Mouse (Mus musculus) intestine, embryonic 16.5 days (tissue): Measurements from ENCODE around the gene Mettl6. TPM values are rescaled to one million over a fixed set of nuclear protein-coding genes. Genes with fewer than 3 reads are reported as not detected.
A peak's percentile ranks its signal among the peaks of the same experiment; 100 is the strongest.

Source experiments
- ATAC-seq: fragments of 200-750 bp; cut with Nextera tagmentation; 2 replicates; pipeline ENCODE4 v1.8.0; 2017; ENCODE audit warnings: moderate TSS enrichment, moderate library complexity
- H3K27ac ChIP-seq: fragments of 300-500 bp; sonication (generic); 2 replicates; pipeline ENCODE4 v1.5.1; 2014; ENCODE audit warnings: mild to moderate bottlenecking, low read length
- H3K27me3 ChIP-seq: fragments of 300-500 bp; sonication (generic); replicated peaks from 2 replicates; pipeline ENCODE4 v1.6.1; 2014; ENCODE audit warnings: low read length, control low read depth, mixed read lengths; ENCODE audit not compliant: control insufficient read depth, insufficient read depth
- H3K36me3 ChIP-seq: fragments of 300-500 bp; sonication (generic); 2 replicates; pipeline ENCODE4 v1.6.1; 2014; ENCODE audit warnings: low read length, control low read depth; ENCODE audit not compliant: control insufficient read depth, insufficient read depth
- H3K4me1 ChIP-seq: fragments of 300-500 bp; sonication (generic); 2 replicates; pipeline ENCODE4 v1.6.1; 2014; ENCODE audit warnings: low read length, control low read depth, mixed read lengths; ENCODE audit not compliant: control insufficient read depth, insufficient read depth
- H3K4me2 ChIP-seq: fragments of 300-500 bp; sonication (generic); 2 replicates; pipeline ENCODE4 v1.6.1; 2014; ENCODE audit warnings: low read depth, low read length, control low read depth
- H3K4me3 ChIP-seq: fragments of 300-500 bp; sonication (generic); 2 replicates; pipeline ENCODE4 v1.5.1; 2014; ENCODE audit warnings: mild to moderate bottlenecking, low read length
- H3K9ac ChIP-seq: fragments of 300-500 bp; sonication (generic); 2 replicates; pipeline ENCODE4 v1.6.1; 2014; ENCODE audit warnings: low read depth, low read length
- H3K9me3 ChIP-seq: fragments of 300-500 bp; sonication (generic); 2 replicates; pipeline ENCODE4 v1.6.1; 2016; ENCODE audit warnings: low read length, control low read depth; ENCODE audit not compliant: control insufficient read depth
- WGBS: fragments of 180-500 bp; shearing (Covaris S2); extraction: QIAGEN DNeasy Blood & Tissue Kit; methylation state at CpG from one replicate; pipeline ENCODE4 v1.1.7; 2014; 5-methylcytosine and 5-hydroxymethylcytosine counted together
- polyA plus RNA-seq: library from polyadenylated mRNA; unstranded; fragments of >200 nt; fragmentation: Nextera tagmentation; extraction: Ambion mirVana; gene quantifications from 2 replicates; pipeline ENCODE4 v1.2.1, GENCODE M21; 2015

The Mettl6 gene
- 44.6 TPM in 2 replicates for polyA plus RNA-seq

- Histone ChIP-seq H3K27ac (peak within 1 kb of the TSS; percentile 85), H3K4me2 (peak within 1 kb of the TSS; percentile 81), H3K27me3 (no peaks in the 10 kb centered on the region), H3K4me1 (peaks cover 18% of the 10 kb centered on the region), H3K9ac (peak within 1 kb of the TSS; percentile 83), H3K4me3 (peak within 1 kb of the TSS; percentile 67), H3K9me3 (no peaks in the 10 kb centered on the region), H3K36me3 (peaks cover 4% of the 10 kb centered on the region)
- WGBS, result under 1% methylated on average over 48 of the region's 49 CpGs
- peak; percentile 97 for ATAC-seq
Measured at GRCm38 (mm10) chr14:31494975-31495455, at the start of gene Mettl6. TSS of gene Mettl6 (minus strand) at chr14:31495040.

- no peak for ATAC-seq
- no peak overlapping the region for H3K4me3 ChIP-seq
- no peaks in the 10 kb centered on the region for H3K4me1 ChIP-seq
- H3K27ac ChIP-seq, result no peak overlapping the region
- 0 out of 2 replicates have a peak, but pooled peaks cover 2% of the 10 kb centered on the region for H3K9me3 ChIP-seq
- H3K27me3 ChIP-seq, result no peaks in the 10 kb centered on the region
- 67% methylated on average over 11 of the region's 11 CpGs for WGBS
- H3K36me3 ChIP-seq, result no peaks in the 10 kb centered on the region
- 0 out of 2 replicates have a peak overlapping the region, but pooled peaks have one; percentile 5 for H3K9ac ChIP-seq
- H3K4me2 ChIP-seq, result no peak overlapping the region
Measured at GRCm38 (mm10) chr14:31543885-31544442, 49.1 kb upstream of the Mettl6 start.

GRCm38 (mm10) chr14:31537298-31537697 is 42.5 kb upstream of the Mettl6 start:
- Histone ChIP-seq H3K27me3 (no peaks in the 10 kb centered on the region), H3K36me3 (no peaks in the 10 kb centered on the region), H3K4me2 (no peak overlapping the region), H3K4me3 (no peak overlapping the region), H3K9ac (no peak overlapping the region), H3K27ac (no peak overlapping the region), H3K4me1 (0 out of 2 replicates have a peak, but pooled peaks cover 4% of the 10 kb centered on the region), H3K9me3 (no peaks in the 10 kb centered on the region)
- WGBS, result 81% methylated on average over 6 of the region's 6 CpGs
- no peak for ATAC-seq

DNA sequence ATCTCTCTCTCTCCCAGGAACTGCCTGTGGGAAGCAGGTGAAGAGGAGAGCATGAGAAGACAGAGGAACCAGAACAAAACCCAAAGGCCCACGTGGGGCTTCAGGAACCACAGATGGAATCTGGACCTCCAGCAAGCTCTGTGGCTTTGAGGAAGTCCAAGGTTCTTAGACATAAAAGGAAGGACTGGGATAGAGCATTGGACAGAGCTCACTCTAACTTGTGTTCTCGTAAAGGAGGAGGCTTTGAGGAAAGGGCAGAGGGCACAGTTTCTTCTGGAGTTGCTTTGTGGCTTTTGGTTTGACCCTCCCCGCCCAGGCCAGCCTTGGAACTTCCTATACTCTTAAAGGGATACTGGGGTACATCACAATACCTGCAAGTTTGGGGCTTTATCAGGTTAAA is 37.8 kb upstream of the Mettl6 start:
- Histone ChIP-seq H3K27me3 (no peaks in the 10 kb centered on the region), H3K4me2 (no peak overlapping the region), H3K4me3 (no peak overlapping the region), H3K4me1 (0 out of 2 replicates have a peak, but pooled peaks cover 4% of the 10 kb centered on the region), H3K36me3 (no peaks in the 10 kb centered on the region), H3K9me3 (no peaks in the 10 kb centered on the region), H3K9ac (no peak overlapping the region), H3K27ac (no peak overlapping the region)
- WGBS, result 53% methylated on average over 3 of the region's 3 CpGs
- no peak for ATAC-seq

- Histone ChIP-seq H3K9ac (no peak overlapping the region), H3K4me3 (no peak overlapping the region), H3K9me3 (no peaks in the 10 kb centered on the region), H3K36me3 (no peaks in the 10 kb centered on the region), H3K27ac (peak overlapping the region; percentile 73), H3K4me2 (no peak overlapping the region), H3K27me3 (no peaks in the 10 kb centered on the region), H3K4me1 (0 out of 2 replicates have a peak, but pooled peaks cover 4% of the 10 kb centered on the region)
- 0 out of 2 replicates have a peak, but pooled peaks have one; percentile 24 for ATAC-seq
- WGBS, result 59% methylated on average over 12 of the region's 12 CpGs
Measured at GRCm38 (mm10) chr14:31531506-31532148, 36.8 kb upstream of the Mettl6 start.

- Histone ChIP-seq H3K27me3 (no peaks in the 10 kb centered on the region), H3K27ac (peak overlapping the region; percentile 77), H3K9me3 (no peaks in the 10 kb centered on the region), H3K4me3 (no peak overlapping the region), H3K4me2 (no peak overlapping the region), H3K36me3 (no peaks in the 10 kb centered on the region), H3K4me1 (0 out of 2 replicates have a peak, but pooled peaks cover 4% of the 10 kb centered on the region), H3K9ac (no peak overlapping the region)
- 64% methylated on average over 4 of the region's 4 CpGs for WGBS
- peak; percentile 82 for ATAC-seq
Measured at GRCm38 (mm10) chr14:31530847-31531246, 36.0 kb upstream of the Mettl6 start.

GRCm38 (mm10) chr14:31525040-31525810 is 30.4 kb upstream of the Mettl6 start:
- WGBS, result 71% methylated on average over 7 of the region's 7 CpGs
- H3K27me3 ChIP-seq, result no peaks in the 10 kb centered on the region
- no peaks in the 10 kb centered on the region for H3K36me3 ChIP-seq
- no peaks in the 10 kb centered on the region for H3K9me3 ChIP-seq
- no peak overlapping the region for H3K27ac ChIP-seq
- no peak for ATAC-seq
- H3K4me1 ChIP-seq, result no peaks in the 10 kb centered on the region
- H3K4me2 ChIP-seq, result no peak overlapping the region
- no peak overlapping the region for H3K9ac ChIP-seq
- no peak overlapping the region for H3K4me3 ChIP-seq

- no peak overlapping the region for H3K9ac ChIP-seq
- H3K4me1 ChIP-seq, result no peaks in the 10 kb centered on the region
- no peak overlapping the region for H3K4me3 ChIP-seq
- no peak for ATAC-seq
- no peaks in the 10 kb centered on the region for H3K36me3 ChIP-seq
- H3K4me2 ChIP-seq, result no peak overlapping the region
- no peaks in the 10 kb centered on the region for H3K9me3 ChIP-seq
- no peak overlapping the region for H3K27ac ChIP-seq
- no peaks in the 10 kb centered on the region for H3K27me3 ChIP-seq
- 52% methylated on average over 2 of the region's 2 CpGs for WGBS
Measured at GRCm38 (mm10) chr14:31521318-31521717, 26.5 kb upstream of the Mettl6 start.

GRCm38 (mm10) chr14:31519165-31519564 is 24.3 kb upstream of the Mettl6 start:
- H3K4me2 ChIP-seq, result peak overlapping the region; percentile 44
- H3K4me1 ChIP-seq, result no peaks in the 10 kb centered on the region
- H3K36me3 ChIP-seq, result no peaks in the 10 kb centered on the region
- no peak overlapping the region for H3K27ac ChIP-seq
- H3K27me3 ChIP-seq, result no peaks in the 10 kb centered on the region
- ATAC-seq, result peak; percentile 84
- peak overlapping the region; percentile 23; the same call in 1 of the 2 replicates for H3K9ac ChIP-seq
- 20% methylated on average over 3 of the region's 3 CpGs for WGBS
- H3K4me3 ChIP-seq, result no peak overlapping the region
- no peaks in the 10 kb centered on the region for H3K9me3 ChIP-seq
